Mouse (Mus musculus) hindbrain, embryonic 10.5 days (tissue): ENCODE data around the gene Gm20403. TPM values are rescaled to one million over a fixed set of nuclear protein-coding genes. Genes with fewer than 3 reads are reported as not detected.
"Not testable (repeated sequence)": the region's sequence is repeated elsewhere in the genome, so short reads cannot be mapped to it uniquely, and the experiment has no call there.

Source experiments
- DNase-seq: peaks from one replicate; pipeline ENCODE4 v3.0.0-alpha.2; 2017; ENCODE audit warnings: low spot score
- H3K27ac ChIP-seq: fragments of 300-500 bp; sonication (generic); 2 replicates; pipeline ENCODE4 v1.5.1; 2016; ENCODE audit warnings: mild to moderate bottlenecking, moderate library complexity
- H3K27me3 ChIP-seq: fragments of 300-500 bp; sonication (generic); 2 replicates; pipeline ENCODE4 v1.6.1; 2016; ENCODE audit warnings: mild to moderate bottlenecking; ENCODE audit not compliant: poor library complexity, insufficient read depth, severe bottlenecking
- H3K36me3 ChIP-seq: fragments of 300-500 bp; sonication (generic); 2 replicates; pipeline ENCODE4 v1.6.1; 2016; ENCODE audit warnings: mild to moderate bottlenecking, moderate library complexity
- H3K4me1 ChIP-seq: fragments of 300-500 bp; sonication (generic); replicated peaks from 2 replicates; pipeline ENCODE4 v1.6.1; 2016; ENCODE audit warnings: mild to moderate bottlenecking
- H3K4me3 ChIP-seq: fragments of 300-500 bp; sonication (generic); 2 replicates; pipeline ENCODE4 v1.5.1; 2016; ENCODE audit warnings: mild to moderate bottlenecking, moderate library complexity
- H3K9me3 ChIP-seq: fragments of 300-500 bp; sonication (generic); 2 replicates; pipeline ENCODE4 v1.6.1; 2016; ENCODE audit warnings: mild to moderate bottlenecking, moderate library complexity
- WGBS: fragments of 180-500 bp; shearing (Covaris S2); methylation state at CpG from one replicate; pipeline ENCODE4 v1.1.7; 2016; 5-methylcytosine and 5-hydroxymethylcytosine counted together
- polyA plus RNA-seq: library from polyadenylated mRNA; unstranded; fragments of >200 nt; fragmentation: Nextera tagmentation; extraction: Ambion mirVana; gene quantifications from 2 replicates; pipeline ENCODE4 v1.2.1, GENCODE M21; 2016

Gene Gm20403
- polyA plus RNA-seq, 1 experiment from 2014 or later, result not detected

DNA sequence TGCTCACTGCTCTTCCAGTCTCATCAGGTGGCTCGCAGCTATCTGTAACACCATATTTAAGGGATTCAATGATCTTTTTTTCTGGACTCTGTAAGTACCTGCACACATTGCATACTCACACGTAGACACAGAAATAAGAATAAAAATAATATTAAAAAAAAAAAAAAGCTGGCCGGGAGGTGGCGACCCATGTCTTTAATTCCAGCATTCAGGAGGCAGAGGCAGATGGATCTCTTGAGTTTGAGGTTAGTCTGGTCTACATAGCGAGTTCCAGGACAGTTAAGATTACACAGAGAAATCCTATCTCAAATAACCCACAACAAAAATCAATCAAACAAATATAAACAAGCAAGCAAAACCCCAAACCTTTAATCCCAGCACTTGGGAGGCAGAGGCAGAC is 17.5 kb upstream of the Gm20403 start:
- Histone ChIP-seq H3K27me3 (no peaks in the 10 kb centered on the region), H3K9me3 (peaks cover 4% of the 10 kb centered on the region; the same call in 1 of the 2 replicates), H3K4me1 (no peaks in the 10 kb centered on the region), H3K36me3 (no peaks in the 10 kb centered on the region), H3K4me3 (no peak overlapping the region), H3K27ac (no peak overlapping the region)
- WGBS, result 88% methylated on average over 5 of the region's 5 CpGs
- DNase-seq, result no peak

DNA sequence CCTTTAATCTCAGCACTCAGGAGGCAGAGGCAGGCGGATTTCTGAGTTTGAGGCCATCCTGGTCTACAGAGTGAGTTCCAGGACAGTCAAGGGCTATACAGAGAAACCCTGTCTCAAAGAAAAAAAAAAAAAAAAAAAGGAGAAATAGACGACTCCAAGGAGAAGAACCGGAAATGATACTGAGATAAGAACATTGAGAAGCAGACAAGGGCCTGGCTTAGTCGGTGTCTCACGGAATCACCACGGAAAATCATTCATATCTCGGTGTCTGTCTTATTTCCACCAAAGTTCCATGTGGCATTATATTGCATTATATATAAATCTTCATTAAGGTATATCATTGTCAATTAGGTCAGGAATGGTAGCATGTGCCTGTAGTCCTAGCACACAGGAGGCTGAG is 16.2 kb upstream of the Gm20403 start:
- not testable (repeated sequence) for H3K27me3 ChIP-seq, H3K27ac ChIP-seq, H3K9me3 ChIP-seq, H3K36me3 ChIP-seq, DNase-seq, H3K4me1 ChIP-seq, H3K4me3 ChIP-seq
- WGBS, result 92% methylated on average over 7 of the region's 7 CpGs

DNA sequence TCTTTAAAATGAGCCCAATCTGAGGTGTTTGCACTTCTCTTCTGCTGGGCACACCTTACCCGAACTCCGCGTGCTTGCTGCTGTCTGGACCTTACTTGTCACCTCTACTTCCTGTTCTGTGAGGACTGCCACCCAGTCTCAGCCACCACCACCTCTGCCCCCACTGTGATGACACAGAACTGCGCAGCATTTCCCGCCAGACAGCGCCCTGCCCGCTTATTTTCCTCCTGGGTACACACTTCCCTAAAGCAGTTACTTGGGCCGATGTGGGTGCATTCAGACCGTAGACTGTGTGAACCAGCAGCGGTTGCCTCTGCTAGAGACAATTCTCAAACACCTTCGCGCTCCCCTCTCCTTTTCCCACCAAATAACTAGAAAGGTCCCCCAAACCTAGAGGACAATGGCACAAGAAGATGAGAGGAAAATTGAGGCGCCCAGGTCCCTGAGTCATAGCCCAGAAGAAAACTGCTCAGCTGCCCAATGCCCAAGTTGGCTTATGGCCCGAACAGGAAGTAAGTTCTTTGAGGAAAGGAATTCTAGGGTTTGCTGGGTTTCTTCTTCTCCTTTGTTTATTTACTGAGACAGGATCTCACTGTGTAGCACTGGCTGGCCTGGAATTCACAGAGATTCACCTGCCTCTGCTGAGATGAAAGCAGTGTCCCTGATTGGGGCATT is 12.8 kb upstream of the Gm20403 start:
- 84% methylated on average over 14 of the region's 14 CpGs for WGBS

DNA sequence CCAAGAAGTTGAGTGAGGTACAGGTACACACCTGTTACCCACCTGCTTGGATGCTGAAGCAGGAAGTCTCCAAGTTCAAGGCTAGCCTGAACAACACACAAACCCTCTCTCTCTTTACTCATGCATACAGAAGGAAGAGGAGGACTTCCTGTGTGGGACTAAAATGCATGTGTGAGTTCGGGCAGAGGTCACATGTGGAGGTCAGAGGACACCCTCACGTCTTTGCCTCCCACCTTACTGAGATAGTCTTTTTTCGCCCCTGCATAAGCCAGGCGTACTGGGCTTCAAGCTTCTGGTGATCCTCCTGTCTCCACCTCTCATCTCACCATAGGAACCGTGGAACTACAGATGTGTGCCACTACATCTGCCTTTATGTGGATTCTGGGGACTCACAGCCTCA is 12.1 kb upstream of the Gm20403 start:
- 72% methylated on average over 5 of the region's 5 CpGs for WGBS
- H3K4me1 ChIP-seq, result no peaks in the 10 kb centered on the region
- no peaks in the 10 kb centered on the region for H3K9me3 ChIP-seq
- no peak overlapping the region for H3K4me3 ChIP-seq
- H3K27me3 ChIP-seq, result no peaks in the 10 kb centered on the region
- H3K36me3 ChIP-seq, result no peaks in the 10 kb centered on the region
- no peak overlapping the region for H3K27ac ChIP-seq
- DNase-seq, result no peak

More for the DNA sequence above, 12.8 kb upstream of the Gm20403 start:
- DNase-seq, result no peak
- Histone ChIP-seq H3K9me3 (no peaks in the 10 kb centered on the region), H3K4me1 (no peaks in the 10 kb centered on the region), H3K27ac (no peak overlapping the region), H3K36me3 (no peaks in the 10 kb centered on the region), H3K27me3 (no peaks in the 10 kb centered on the region), H3K4me3 (no peak overlapping the region)

DNA sequence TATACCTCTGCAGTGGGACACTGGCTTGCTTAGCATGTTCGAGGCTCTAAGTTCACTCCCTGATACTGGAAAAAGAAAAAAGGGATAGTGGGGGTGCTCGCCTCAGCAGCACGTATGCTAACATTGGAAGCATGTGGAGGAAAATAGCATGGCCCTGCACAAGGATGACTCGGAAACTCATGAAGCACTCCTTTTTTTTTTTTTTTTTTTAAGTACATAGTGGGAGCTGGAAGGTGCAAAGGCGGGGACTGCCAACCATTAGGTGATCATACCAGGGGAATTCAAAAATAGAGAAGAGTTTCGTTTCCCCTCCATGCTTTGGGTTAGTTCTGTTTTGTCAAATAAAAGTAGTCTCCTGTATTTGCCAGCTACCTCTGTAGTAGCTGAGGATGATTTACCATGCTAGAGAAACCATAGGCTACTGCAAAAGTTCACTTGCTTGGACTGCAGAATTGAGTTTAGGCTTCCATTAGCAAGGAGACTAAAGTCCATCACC is 10.7 kb upstream of the Gm20403 start:
- Histone ChIP-seq H3K4me3 (no peak overlapping the region), H3K9me3 (no peaks in the 10 kb centered on the region)
- WGBS, result 88% methylated on average over 6 of the region's 6 CpGs

DNA sequence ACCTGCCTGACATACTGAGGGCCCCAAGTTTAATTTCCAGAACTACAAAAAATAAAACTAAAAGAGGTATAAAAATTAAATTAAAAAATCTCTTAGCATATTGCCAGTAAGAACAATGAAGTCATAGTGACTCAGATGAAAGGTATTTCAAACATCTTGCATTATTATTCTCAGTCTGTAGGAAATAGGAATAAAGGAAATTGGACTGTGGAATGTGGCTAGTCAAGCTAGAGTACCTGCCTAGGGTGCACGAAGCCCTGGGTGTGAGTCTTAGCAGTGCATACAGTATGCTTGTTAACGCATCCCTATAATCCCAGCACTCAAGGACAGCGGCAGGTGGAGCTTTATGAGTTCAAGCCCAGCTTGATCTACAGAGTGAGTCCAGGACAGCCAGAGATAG is 9.6 kb upstream of the Gm20403 start:
- H3K27me3 ChIP-seq, result no peaks in the 10 kb centered on the region
- no peaks in the 10 kb centered on the region for H3K36me3 ChIP-seq
- H3K4me3 ChIP-seq, result no peak overlapping the region
- no peak overlapping the region for H3K27ac ChIP-seq
- no peaks in the 10 kb centered on the region for H3K4me1 ChIP-seq
- WGBS, result 78% methylated on average over 3 of the region's 3 CpGs
- H3K9me3 ChIP-seq, result no peaks in the 10 kb centered on the region
- DNase-seq, result no peak

More for the DNA sequence above, 10.7 kb upstream of the Gm20403 start:
- H3K27me3 ChIP-seq, result no peaks in the 10 kb centered on the region
- no peaks in the 10 kb centered on the region for H3K36me3 ChIP-seq
- H3K4me1 ChIP-seq, result no peaks in the 10 kb centered on the region
- no peak for DNase-seq
- no peak overlapping the region for H3K27ac ChIP-seq

DNA sequence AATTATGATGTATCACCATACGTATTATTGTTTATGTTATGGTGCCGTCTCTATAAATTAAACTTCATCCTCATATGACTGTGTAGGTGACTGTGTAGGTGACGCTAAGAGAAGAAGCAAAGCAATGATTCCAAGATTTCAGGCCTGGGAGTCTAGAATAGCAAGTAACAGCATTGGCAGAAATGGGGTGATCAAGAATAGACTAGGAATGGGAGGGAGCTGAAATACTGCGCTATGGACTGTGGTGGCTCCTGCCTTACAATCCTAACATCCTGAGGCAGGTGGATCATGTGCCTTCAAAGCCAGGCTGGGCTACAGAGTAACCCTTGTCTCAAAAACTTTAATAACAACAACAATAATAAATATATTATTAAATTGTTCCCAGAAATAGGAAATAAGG is 8.1 kb upstream of the Gm20403 start:
- Histone ChIP-seq H3K9me3 (no peaks in the 10 kb centered on the region), H3K4me1 (no peaks in the 10 kb centered on the region), H3K27ac (no peak overlapping the region), H3K27me3 (no peaks in the 10 kb centered on the region), H3K36me3 (no peaks in the 10 kb centered on the region), H3K4me3 (no peak overlapping the region)
- 97% methylated on average over 4 of the region's 4 CpGs for WGBS
- no peak for DNase-seq

DNA sequence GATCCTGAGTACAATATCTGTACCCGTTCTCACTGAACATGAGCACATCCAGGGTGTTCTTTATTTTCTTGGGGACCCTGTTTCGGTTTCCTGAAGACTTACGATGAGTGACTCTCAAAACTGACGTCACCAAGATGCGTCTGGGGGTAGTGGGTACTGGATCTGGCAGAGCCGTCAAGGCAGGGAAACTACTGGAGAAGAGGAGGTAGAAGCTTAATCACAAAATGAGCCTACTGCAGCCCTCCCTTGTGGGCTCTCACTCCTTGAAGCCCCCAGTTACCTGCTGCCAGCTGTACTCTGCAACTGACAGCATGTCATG is 7.7 kb upstream of the Gm20403 start:
- Histone ChIP-seq H3K27ac (no peak overlapping the region), H3K36me3 (no peaks in the 10 kb centered on the region), H3K4me3 (no peak overlapping the region), H3K9me3 (no peaks in the 10 kb centered on the region), H3K27me3 (no peaks in the 10 kb centered on the region), H3K4me1 (no peaks in the 10 kb centered on the region)
- 83% methylated on average over 6 of the region's 6 CpGs for WGBS
- no peak for DNase-seq

DNA sequence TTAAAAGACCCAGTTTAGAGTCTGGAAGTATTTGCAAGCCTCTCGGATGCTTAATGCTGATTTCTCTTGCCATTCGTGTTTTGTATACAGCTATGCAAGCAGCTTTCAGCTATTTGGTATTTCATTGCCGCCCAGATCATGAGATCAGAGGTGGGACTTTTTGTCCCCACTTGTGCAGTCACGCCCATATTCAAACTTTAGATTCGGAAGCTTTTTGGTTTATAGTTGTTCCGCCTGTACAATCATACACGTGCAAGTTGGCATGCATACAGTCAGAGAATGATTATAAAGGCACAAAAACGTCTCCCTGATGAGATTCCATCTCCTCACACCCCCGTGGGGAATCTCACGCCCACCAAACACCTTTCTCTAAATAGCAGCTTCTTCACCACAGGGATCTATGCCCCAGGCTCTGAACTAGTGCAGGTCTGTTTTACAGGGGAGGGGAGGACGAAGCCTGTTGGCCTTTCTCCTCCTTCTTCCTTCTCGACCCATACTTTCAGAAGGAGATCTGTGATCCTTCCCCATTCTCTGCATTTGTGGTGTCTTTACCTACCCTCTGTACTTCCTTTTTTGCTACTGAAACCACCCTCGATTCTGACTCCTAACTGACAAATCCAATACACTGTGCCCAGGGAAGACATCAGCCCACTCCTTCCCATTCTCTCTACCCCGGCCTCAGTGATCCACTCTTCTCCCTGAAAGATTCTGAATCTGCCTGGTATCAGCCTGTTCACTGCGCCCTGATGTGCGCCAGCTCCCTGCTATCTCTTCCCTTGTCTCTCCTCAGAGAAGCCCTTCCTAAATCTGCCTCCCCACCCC is 7.1 kb upstream of the Gm20403 start:
- H3K27me3 ChIP-seq, result no peaks in the 10 kb centered on the region
- no peak overlapping the region for H3K4me3 ChIP-seq
- no peak for DNase-seq
- no peaks in the 10 kb centered on the region for H3K36me3 ChIP-seq
- H3K9me3 ChIP-seq, result no peaks in the 10 kb centered on the region
- H3K27ac ChIP-seq, result no peak overlapping the region
- WGBS, result 71% methylated on average over 16 of the region's 16 CpGs
- H3K4me1 ChIP-seq, result no peaks in the 10 kb centered on the region

DNA sequence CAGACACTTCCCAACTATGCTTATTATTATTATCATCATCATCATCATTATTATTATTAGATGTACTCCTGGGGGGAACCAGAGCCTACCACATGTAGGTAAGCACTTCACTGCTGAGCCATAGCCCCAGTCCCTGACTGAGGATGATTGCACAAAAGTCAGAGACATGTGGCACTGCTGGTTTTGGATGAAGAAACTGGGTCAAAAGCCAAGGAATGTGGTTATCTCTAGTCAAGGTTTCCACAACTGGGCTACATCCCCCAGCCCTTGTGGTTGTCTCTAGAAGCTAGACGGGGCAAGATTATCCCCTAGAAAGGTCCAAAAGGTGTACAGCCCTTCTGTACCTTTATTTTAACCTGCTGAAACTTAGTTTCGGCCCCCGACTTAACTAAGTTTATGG is 6.5 kb upstream of the Gm20403 start:
- WGBS, result 93% methylated on average over 3 of the region's 3 CpGs
- no peak for DNase-seq
- Histone ChIP-seq H3K9me3 (no peaks in the 10 kb centered on the region), H3K4me1 (no peaks in the 10 kb centered on the region), H3K27me3 (no peaks in the 10 kb centered on the region), H3K4me3 (no peak overlapping the region), H3K36me3 (no peaks in the 10 kb centered on the region), H3K27ac (no peak overlapping the region)

DNA sequence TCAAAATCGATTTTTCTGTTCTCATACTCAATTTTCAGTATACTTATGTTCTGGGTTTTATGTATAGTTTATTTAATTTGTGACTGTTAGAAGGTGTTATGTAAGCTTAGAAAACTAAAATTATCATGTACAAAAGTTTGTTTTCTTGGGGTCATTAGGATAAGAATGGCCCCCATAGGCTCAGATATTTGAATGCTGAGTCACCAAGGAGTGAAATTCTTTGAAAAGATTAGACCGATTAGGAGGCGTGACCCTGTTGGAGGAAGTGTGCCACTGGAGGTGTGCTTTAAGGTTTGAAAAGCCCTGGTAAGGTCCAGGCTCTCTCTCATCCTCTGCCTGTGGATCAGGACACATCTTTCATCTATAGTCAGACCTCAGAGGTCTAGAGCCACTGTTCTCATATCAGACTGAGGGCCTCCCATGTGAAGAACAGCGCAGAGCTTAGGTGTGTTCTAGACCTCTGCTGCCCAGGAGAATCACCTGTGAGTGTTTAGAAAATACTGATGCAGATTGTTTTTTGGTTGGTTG is 2.1 kb upstream of the Gm20403 start:
- 83% methylated on average over 4 of the region's 4 CpGs for WGBS
- Histone ChIP-seq H3K27ac (no peak overlapping the region), H3K4me3 (no peak overlapping the region), H3K9me3 (no peaks in the 10 kb centered on the region), H3K27me3 (no peaks in the 10 kb centered on the region), H3K36me3 (peaks cover 1% of the 10 kb centered on the region; the same call in 1 of the 2 replicates), H3K4me1 (peaks cover 9% of the 10 kb centered on the region)
- no peak for DNase-seq

DNA sequence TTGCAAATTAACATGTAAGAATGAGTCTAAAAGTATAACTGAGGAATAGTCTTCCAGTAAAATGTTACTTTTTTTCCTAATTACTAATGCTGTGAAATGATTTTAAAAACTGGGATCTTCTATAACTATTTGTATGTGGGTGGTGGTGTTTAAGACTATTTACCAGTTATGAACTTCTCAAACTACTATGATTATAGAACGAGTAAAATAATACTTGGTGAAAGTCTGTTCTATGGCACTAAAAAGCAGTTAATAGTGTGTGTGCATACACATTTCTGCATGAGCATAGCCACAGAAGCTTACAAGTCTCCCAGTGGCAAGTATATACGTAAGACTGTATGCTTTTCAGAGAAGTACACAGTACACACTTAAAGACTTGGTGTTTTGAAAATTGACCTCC is 827 bp upstream of the Gm20403 start:
- 89% methylated on average over 2 of the region's 2 CpGs for WGBS
- H3K27ac ChIP-seq, result no peak overlapping the region
- H3K4me3 ChIP-seq, result no peak overlapping the region
- DNase-seq, result no peak
- H3K4me1 ChIP-seq, result peaks cover 13% of the 10 kb centered on the region
- no peaks in the 10 kb centered on the region for H3K9me3 ChIP-seq
- peaks cover 13% of the 10 kb centered on the region for H3K36me3 ChIP-seq
- no peaks in the 10 kb centered on the region for H3K27me3 ChIP-seq
